Mouse (Mus musculus) spleen, adult 18-20 months (tissue): ENCODE measurements at regions not wholly inside any gene's neighbourhood (a gene's known extent, or its start where the extent isn't known, plus 50 kb on each side); places are given as distances from the start of the nearest gene placed in this dataset.
"Not testable (repeated sequence)": the region's sequence is repeated elsewhere in the genome, so short reads cannot be mapped to it uniquely, and the experiment has no call there.

Experiments
- DNase-seq, 2 experiments: peaks; one replicate each; pipeline ENCODE4 v3.0.0; 2022; ENCODE audit warnings: mixed read lengths in 2 of 2

- DNase-seq = no peak
Measured at GRCm38 (mm10) chr5:25639187-25639586, 66.4 kb downstream of the Xrcc2 start.

- DNase-seq = no peak
Measured at GRCm38 (mm10) chr5:25638097-25638496, 67.5 kb downstream of the Xrcc2 start.

- DNase-seq = peak in 1 of 2 experiments; percentile 4
Measured at GRCm38 (mm10) chr5:25632861-25633535, 72.6 kb downstream of the Xrcc2 start.

GRCm38 (mm10) chr5:25629731-25630130, 75.9 kb downstream of the Xrcc2 start:
- DNase-seq = no peak

- DNase-seq = no peak
Measured at GRCm38 (mm10) chr5:25628504-25628903, 77.1 kb downstream of the Xrcc2 start.

GRCm38 (mm10) chr5:25627086-25627485, 78.5 kb downstream of the Xrcc2 start:
- DNase-seq = no peak

- no peak for DNase-seq
Measured at GRCm38 (mm10) chr5:25624029-25624428, 81.6 kb downstream of the Xrcc2 start.

- DNase-seq = no peak
Measured at GRCm38 (mm10) chr5:25619872-25620271, 85.8 kb downstream of the Xrcc2 start.

GRCm38 (mm10) chr5:25619337-25619736, 86.3 kb downstream of the Xrcc2 start:
- not testable (repeated sequence) for DNase-seq

GRCm38 (mm10) chr5:25614659-25615061, 91.0 kb downstream of the Xrcc2 start:
- no peak for DNase-seq

- DNase-seq = no peak
Measured at GRCm38 (mm10) chr5:25613844-25614658, 91.6 kb downstream of the Xrcc2 start.

GRCm38 (mm10) chr5:25612036-25612705, 93.5 kb downstream of the Xrcc2 start:
- DNase-seq = no peak

GRCm38 (mm10) chr5:25609911-25610310, 94.0 kb downstream of the Cct8l1 start:
- no peak for DNase-seq

- DNase-seq = no peak
Measured at GRCm38 (mm10) chr5:25602123-25602522, 86.3 kb downstream of the Cct8l1 start.

- DNase-seq = no peak
Measured at GRCm38 (mm10) chr5:25599363-25599762, 83.5 kb downstream of the Cct8l1 start.

- DNase-seq = no peak
Measured at GRCm38 (mm10) chr5:25597786-25598185, 81.9 kb downstream of the Cct8l1 start.

- DNase-seq = no peak
Measured at GRCm38 (mm10) chr5:25591709-25592108, 75.8 kb downstream of the Cct8l1 start.
